Mouse (Mus musculus): ENCODE measurements at regions not wholly inside any gene's neighbourhood (a gene's known extent, or its start where the extent isn't known, plus 50 kb on each side); places are given as distances from the start of the nearest gene placed in this dataset.
"Not testable (repeated sequence)": the region's sequence is repeated elsewhere in the genome, so short reads cannot be mapped to it uniquely, and the experiment has no call there.

DNA sequence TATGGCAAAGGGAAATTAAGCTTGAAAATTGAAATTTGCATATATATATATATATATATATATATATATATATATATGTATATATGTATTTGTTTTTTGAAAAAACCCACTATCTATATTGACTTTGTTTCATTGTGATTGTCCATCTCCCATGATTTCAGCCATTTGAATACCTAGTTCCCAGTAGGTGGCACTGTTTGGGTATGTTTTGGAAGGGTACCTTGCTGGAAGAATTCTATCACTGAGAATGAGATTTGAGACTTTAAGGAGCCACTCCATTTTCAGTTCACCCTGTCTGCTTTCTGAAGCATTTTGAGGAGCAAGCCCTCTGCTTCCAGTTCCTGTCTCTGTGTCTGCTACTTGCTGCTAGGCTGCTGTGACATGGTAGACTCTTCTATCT is 72.8 kb upstream of the Ugt8a start:
- DNase-seq (ENCODE audit: low spot score in 2 of 2): no peak

DNA sequence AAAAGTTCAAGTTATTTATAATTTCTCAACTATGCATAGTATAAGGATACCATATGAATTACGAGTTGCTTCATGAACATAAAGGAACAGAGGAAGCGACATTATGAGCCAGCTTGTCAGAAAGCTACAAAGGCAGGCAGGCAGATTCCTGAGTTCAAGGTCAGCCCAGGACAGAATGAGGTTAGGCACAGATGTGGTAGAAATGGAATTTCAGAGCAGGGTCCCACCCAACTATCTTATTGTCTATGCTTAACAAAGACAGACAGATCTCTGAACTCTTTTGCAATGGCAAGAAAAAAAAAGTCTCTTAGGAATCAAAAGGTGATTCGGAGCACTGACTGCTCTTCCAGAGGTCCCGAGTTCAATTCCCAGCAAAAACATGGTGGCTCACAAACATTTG is 77.7 kb upstream of the Ugt8a start:
- DNase-seq (ENCODE audit: low spot score in 2 of 2): no peak

DNA sequence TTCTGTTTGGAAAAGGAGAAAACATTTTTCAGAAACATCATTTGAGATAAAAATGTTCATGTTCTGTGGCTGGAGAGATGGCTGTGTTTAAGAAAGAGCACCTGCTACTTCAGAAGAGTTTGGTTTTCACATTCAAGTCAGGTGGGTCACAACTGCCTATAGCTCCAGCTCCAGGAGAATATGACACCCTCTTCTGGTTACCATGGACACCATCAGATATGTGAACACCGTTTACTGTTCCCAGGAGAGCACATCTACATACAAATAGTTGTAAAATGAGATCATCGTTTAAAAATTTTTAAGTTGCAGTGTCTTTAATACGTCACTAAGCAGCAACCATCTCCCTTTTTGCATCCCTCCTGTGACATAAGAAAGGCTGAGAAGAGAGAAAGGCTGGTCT is 105.9 kb upstream of the Ugt8a start:
- no peak for DNase-seq (ENCODE audit: low spot score in 2 of 2)

DNA sequence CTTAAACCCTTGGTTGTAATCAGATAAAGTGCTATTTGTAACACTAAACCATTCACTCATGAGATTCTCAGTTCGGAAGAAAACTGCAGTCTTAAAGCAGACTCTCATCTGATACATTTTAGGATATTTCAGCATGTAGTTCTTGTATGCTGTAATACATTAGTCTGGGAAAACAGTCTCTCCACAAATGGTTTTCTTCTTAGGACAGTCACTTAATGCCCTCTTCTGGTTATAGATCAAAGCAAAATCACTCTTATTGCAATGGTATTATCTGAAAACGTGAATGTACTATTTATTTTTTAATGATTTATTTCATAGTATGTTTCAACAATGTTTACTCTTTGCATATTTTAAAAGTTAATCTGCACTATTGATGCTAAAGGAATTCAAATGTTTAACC is 106.4 kb upstream of the Ugt8a start:
- no peak for DNase-seq (ENCODE audit: low spot score in 2 of 2)

DNA sequence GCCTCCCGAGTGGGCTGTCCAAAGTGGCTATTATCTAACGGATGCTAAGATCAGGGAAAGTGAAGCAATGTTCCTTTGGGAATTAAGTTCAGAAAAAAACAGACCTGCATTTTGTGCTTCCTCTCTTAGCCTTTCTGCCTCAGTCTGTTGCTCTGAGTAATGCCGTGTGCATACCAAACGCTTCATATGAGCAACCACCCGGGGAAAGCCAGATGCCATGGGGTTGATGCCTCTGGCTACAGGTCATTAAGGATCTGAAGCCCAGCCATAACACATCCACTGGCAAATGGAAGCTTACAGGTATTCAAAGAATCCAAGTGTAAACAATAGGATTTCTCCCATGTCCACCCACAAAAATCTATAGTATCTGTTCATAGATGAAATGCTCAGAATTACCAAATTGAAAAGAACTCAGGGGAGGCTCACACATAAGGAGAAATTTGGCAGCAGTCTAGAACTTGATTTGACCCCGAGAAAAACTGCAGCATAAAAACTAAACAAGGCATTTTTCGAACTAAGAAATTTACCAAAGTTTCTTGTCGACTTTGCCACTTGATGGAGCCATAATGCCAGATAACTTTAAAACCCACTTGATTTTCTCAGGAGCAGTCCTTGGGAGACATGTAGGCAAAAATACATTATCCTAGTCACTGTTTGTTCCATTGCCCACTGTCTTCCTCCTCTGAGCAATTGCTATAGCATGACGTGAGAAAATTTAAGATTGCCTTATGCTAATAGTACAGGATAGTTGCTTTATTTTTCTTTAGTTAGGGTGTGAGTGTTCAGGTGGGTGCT is 107.8 kb upstream of the Ugt8a start:
- DNase-seq (ENCODE audit: low spot score in 2 of 2): no peak

DNA sequence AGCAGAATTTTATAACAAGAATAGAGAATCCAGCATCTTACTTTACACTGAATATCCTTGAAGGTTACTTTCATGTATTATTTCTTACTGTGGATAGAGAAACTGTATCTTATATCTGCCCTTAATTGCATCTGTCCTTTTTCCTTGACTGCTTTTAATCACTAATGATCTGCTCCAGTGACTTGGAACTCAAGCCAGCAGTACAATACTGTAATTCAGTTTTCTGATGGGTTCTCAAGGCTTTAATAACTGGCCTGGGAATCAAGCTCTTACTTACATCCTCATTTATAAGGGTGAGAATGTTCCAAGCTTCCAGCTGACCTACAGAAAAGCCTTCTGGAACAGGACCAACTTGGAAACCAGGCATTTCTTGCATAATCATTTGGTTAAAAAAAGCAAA is 120.2 kb upstream of the Ugt8a start:
- DNase-seq (ENCODE audit: low spot score in 2 of 2): no peak

DNA sequence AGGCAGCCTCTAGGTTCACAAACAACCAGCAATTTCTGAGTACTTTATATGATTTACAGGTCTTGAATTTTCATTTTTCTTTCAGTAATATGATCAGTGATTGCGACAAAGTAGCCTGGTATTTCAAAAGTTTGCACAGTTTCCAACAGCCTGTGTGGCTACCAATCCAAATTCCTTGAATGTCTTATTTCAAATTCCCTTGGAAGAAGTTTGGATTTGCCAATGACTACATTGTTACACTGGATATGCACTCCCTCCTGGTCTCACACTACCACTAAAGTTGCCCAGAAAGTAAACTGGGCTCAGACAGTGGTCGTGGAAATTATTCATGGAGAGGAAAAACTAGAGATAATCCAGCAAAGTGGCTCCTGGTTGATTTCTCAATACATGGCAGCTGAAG is 166.7 kb upstream of the Ugt8a start:
- DNase-seq (ENCODE audit: low spot score in 2 of 2): no peak

DNA sequence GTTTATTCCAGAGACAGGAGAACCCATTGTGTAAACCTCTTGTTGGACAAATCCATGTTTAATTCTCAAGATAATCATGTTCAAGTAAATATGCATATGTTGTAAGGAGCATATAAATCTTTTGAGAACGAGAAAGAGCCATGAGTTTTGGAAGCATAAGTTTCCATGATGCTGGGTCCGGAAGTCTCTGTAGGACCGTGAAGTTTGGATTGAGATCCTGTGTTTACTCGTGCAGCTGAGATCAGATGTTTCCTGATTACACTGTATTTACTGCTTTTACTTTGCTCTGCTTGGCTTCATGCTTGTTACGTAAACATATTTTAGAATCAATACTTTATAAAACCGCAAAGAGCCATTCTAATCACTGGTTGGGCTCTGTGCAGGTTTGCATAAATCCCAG is 171.0 kb upstream of the Ugt8a start:
- DNase-seq (ENCODE audit: low spot score in 2 of 2): no peak

DNA sequence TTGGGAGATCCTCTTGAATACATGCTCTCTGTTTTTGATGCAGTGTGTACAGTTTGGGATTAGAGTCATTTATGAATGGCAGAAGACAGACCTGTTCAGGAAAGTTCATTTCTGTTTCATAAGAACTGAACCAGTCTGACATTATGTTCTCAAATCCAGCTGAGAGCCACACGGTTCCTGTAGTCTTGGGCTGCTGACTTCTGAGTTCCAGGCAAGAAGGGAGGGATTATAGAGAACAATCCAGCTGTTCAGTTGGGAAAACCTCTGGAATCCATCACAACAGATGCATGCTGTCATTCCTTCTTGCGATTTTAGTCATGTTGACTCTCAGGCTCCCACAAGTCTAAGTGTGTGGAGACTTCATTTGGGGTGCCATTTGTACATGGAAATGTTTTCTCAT is 179.4 kb upstream of the Ugt8a start:
- no peak for DNase-seq (ENCODE audit: low spot score in 2 of 2)

DNA sequence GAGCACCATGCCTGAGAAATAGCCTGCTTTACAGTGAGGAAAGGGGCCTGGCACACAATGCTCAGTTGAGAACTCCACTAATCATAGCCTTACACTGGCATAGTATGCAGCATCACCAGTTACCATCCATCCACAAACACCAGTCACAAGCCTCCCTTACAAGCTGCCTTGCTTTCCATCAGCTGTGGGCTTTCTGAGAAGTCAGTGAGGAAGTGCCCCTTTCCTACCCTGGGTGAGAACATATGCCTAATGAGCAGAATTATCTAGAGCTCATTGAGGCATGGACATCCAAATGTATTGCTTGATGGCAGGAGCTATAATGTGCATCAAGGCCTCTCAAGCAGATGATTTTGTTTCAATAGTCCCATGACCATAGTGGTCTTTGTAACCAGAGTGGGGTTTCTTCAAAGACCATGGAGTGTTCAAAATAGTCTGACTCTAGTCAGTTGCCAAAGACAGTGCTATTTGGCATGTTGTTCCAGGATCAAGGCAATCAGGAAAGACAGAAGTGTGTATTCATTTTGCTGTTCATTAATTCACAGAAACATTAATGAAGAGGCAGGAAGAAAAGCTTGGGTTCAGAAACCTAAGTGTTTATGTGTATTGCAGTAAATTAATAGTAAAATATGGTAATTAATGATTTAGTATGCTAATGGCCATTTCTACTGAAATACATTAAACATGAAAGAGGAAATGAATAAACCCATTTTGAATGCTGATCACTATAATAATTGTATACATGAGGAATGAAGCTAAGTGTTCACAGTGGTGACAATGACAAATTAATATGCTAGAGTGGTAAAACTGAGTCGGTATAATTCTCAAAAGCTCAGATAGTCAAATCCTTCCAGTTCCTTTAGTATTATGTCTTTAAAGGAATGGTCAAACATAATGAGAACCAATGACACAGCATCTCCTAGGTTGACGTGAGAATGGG is 184.2 kb upstream of the Ugt8a start:
- DNase-seq (ENCODE audit: low spot score in 2 of 2): no peak

DNA sequence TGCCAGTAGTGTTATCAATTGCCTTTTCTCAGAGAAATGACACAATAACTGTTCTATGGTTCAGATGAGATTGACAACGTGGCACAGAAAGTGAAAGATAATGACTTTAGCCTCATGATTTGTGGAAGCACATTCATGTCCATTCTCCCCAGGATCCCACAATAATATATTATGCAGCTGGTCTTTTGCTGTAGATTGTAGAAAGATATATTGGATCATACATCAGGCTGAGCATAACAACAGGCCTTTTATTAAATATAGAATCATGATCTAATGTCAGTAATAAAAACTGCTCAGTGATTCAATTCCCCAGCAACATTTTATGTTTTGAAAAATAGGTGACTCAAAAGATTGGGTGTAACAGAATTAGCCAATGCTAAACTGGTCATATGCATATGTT is 196.9 kb upstream of the Arsj start:
- DNase-seq (ENCODE audit: low spot score in 2 of 2): no peak

DNA sequence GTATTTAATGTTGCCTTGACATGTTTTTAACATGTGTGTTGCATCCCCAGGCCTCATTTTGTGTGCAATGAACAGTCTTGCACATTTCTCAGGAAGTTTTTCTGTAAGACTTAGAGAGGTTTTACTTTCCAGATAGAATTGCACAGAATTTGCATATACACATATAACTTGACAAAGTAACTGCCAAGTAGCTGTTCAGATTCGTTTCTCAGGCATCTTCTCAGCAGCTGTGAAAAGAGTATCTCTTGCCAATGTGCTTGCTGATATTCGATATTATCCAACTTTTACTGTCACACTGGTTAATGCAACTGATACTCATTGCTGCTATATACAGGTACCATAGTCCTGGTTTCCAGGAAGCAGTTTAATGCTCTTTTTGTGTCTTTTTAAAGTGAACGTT is 154.5 kb upstream of the Arsj start:
- DNase-seq (ENCODE audit: low spot score in 2 of 2): no peak

DNA sequence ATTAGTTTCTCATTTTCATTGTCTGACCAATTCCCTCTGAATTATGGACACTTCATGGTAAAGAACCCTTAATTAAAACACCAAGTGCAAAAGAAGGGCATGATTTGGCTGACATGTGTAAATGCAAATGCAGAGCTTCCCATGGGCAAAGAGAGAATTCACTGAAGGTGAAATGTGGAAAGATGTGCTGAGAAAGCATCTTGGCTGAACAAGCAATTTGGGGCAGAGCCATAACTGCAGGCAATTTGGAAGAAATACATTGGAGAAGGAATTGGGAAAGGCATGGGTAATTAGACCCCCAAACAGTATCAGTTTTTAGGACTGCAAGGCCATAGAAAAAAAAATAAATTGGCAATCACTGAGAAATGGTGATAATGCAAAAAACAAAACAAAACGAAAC is 153.3 kb upstream of the Arsj start:
- no peak for DNase-seq (ENCODE audit: low spot score in 2 of 2)

DNA sequence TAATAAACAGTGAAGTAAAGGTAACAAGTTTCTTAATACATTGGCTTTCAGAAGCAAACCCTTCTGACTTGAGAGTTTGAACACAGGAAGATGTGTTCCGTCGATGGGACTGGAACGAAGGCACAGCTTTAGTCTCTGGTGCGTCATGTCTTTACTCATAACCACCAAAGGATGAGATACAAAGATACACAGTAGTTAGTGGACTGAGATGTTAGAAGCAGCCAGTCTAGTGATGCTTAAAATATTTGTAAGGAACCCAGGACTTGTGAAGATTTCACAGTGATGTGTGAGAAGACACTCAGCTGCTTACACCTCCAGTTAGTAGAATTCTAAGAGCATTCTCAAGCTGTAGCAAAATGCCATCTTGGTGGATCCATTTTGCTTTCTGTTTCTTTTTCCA is 135.9 kb upstream of the Arsj start:
- no peak for DNase-seq (ENCODE audit: low spot score in 2 of 2)

DNA sequence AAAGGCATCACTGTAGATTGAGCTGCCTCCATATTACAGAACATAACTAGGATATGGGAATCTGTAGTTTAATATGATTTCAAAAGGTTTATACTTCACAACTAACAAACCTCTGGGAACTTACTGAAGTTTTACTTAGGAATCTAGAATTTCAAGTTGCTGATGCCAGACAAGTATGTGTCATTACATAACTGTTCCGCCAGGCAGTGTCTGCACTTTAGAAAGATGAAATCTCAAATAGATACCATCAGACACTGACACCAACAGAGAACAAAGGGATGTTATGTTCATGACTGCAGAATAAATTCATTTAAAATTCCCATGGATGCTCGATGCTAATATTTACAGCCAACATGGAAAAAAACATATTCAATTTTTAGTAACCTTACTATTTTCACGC is 117.7 kb upstream of the Arsj start:
- DNase-seq (ENCODE audit: low spot score in 2 of 2): no peak

DNA sequence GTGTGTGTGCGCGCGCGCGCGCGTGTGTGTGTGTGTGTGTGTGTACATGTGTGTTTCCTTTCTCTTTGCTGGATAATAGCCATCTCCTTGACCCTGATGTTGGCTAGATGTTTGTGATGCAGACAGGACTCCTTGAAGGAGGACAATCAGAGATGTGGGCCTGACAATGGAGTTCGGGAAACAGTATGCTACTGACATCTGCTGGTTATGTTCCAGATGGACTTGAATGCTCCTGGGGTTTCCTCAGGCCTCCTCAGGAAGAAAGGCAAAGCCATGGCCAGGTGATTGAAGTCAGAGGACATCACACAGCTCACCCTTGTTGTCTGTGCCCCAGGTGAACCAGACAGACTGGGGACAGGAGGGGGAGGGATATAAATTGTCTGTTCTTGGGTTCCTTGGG is 102.2 kb upstream of the Arsj start:
- no peak for DNase-seq (ENCODE audit: low spot score in 2 of 2)

DNA sequence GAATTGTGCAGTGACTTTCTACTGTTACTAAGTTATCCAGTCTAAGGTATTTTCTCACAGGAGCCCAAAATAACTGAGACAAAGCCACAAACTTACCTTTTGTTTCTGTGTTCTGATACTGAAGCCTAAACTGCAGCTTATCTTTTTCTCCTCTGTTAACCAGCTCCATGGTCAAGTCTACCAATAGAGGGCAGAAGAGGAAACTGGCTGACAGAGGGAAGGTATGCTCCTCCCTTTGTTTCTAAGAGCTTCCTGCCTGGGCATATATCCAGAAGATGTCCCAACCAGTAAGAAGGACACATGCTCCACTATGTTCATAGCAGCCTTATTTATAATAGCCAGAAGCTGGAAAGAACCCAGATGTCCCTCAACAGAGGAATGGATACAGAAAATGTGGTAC is 91.5 kb upstream of the Arsj start:
- DNase-seq (ENCODE audit: low spot score in 2 of 2): not testable (repeated sequence)

DNA sequence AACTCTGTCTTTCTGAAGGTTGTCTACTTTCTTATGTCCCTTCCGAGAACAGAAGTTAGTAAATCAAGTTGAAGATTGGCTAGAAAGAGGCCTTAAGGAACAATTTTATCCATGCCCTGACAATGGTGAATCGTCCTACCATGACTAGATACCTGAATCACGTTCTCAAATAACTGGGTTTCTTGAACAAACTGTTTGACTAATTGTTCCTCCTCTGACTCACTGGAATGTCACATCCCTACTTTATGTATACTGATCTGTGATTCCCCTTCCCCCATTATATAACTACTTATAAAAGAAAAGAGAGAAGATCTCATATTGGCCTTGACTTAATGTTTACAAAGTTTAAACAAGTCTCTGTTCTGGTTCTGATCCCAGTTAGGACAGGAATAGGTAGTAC is 89.9 kb upstream of the Arsj start:
- DNase-seq (ENCODE audit: low spot score in 2 of 2): no peak

DNA sequence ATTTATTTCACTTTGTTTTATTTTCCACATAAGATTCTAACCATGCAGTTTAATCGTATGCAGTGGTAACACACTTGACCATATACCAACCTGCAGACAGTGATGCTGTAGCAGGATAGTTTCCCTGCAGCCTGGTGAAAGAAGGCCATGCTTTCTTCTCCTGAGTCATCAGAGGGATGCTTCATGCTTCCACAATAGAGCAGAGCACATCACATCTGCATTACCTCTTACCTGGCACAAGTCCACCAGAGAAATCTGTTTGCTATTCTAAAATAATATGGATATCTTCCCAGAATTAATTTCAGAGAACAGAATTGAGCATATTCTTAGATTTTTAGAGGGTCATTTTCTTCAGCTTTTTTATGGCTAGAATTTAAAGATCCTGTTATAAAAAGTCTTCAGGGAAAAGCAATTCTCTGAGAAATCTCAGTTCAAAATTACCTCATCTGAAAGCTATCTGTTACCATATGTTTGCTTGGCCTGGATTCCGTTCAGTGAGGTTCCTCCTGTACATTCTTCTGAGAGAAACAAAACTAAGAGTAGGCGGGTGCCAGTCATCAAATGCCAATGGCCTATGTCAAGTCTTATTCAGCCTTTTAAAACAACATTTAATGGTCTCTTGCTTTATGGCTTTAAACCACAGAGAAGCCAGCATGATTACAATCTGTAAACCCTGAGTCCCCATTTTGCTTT is 87.3 kb upstream of the Arsj start:
- DNase-seq (ENCODE audit: low spot score in 2 of 2): peak; percentile 3 to 10

DNA sequence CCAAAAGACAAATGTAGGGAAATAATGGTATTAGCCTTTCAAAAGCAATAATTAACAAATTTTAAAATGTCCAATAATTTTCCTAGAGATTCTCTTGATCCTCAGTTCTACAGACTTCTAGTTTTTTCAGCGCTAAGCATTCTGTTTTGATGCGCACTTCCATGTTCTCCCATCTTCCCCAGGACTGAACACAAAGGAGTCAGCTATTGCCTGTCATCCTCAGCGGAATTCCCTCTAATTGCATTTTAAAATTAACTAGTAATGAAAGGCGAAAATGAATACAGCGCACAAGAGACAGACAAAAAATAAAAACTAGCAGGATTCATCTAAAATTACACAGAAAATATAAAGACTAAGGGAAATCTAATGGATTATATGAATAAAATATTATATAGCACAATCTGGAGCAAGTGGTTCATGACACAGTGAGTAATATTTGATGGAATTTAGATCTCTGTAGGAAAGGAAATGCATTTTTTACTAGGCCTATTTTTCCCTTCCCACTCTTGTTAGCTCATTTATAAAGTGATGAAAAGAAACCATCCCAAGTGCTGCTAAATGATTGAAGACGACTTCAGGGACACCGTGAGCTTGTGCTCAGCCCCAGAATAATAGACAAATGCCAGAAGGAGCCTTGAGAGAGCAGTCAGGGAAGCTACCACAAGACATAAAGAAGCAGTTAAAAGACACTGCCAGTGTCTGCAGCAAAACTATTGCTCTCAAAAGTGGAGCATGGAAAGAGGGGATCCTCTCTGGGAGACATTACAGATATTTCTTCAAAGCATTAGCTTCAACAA is 79.0 kb upstream of the Arsj start:
- no peak for DNase-seq (ENCODE audit: low spot score in 2 of 2)

DNA sequence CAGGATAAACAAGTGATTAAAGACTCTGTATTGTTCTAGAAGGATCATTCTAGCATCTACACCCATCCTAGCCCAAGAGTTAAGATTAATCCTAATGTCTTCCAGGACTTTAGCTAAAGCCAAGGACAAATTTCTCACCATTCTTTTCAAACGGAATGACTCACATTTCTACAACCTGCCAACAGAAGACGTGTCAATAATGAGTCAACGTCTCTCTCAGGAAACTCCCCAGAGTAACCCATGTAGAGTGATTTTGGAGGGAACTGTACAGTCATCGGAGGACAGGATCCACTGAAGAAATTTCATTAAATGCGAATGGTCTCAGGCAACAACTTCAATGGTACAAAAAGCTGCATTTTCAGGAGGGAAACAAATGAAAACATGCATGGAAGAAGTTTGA is 71.2 kb upstream of the Arsj start:
- DNase-seq (ENCODE audit: low spot score in 2 of 2): no peak

DNA sequence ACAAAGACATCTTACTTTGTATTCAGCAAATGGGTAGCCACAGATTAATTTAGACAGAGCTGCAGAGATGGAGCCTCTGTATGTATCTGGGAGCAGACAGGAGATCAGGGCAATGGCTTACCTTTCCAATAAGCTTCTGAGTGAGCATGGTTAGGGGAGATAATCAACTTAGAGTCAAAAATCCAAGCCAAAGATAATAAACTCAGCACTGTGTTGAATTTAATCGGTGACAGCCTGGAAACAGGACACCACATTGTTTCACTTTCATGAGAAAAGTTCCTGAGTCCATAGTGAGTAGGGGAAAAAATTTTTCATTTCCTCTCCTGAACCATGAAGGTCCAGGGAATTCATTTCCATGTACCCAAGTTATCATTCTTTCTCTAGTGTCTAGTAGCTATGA is 70.7 kb upstream of the Arsj start:
- no peak for DNase-seq (ENCODE audit: low spot score in 2 of 2)
